Mouse (Mus musculus): Measurements from ENCODE around the gene Gm10272. TPM values are rescaled to one million over a fixed set of nuclear protein-coding genes. Genes with fewer than 3 reads are reported as not detected.
"Not testable (repeated sequence)": the region's sequence is repeated elsewhere in the genome, so short reads cannot be mapped to it uniquely, and the experiment has no call there.

The Gm10272 gene
- polyA plus RNA-seq, 1 experiment from 2014 or later: not detected

DNA sequence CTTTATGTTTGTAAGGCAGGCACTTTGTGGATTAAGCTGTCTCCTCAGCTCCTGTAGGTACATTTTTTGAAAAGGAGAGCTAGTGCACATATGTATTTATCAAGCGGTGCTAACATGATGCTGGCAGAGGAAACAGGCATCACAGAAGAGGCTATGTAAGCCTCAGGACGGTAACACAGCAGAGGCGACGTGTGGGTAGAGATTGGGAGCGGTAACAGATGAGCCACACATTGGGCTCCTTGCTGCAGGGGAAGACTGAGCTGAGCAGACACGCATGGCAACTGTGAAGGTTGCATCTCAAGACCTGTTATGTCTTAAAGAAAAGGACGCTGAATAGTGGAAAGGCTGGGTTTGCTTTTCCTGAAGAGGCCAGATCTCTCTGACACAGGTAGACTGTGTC lies 23.4 kb upstream of the Gm10272 start:
- H3K4me3 ChIP-seq (ENCODE audit: low read length): no peak overlapping the region
- H3K36me3 ChIP-seq (ENCODE audit: control insufficient read depth, insufficient read depth, low read length): no peaks in the 10 kb centered on the region
- WGBS: 81% methylated on average over 7 of the region's 7 CpGs
- H3K9ac ChIP-seq (ENCODE audit: low read depth, low read length): no peak overlapping the region
- no peak for ATAC-seq
- H3K27ac ChIP-seq (ENCODE audit: low read depth, low read length): no peak overlapping the region
- peaks cover 26% of the 10 kb centered on the region for H3K27me3 ChIP-seq (replicated peaks; ENCODE audit: control insufficient read depth, insufficient read depth, low read length)
- peaks cover 4% of the 10 kb centered on the region for H3K4me1 ChIP-seq (ENCODE audit: control insufficient read depth, insufficient read depth, low read depth, low read length)
- no peak overlapping the region for H3K4me2 ChIP-seq (ENCODE audit: low read length)
- H3K9me3 ChIP-seq (ENCODE audit: control insufficient read depth, low read length): no peaks in the 10 kb centered on the region

DNA sequence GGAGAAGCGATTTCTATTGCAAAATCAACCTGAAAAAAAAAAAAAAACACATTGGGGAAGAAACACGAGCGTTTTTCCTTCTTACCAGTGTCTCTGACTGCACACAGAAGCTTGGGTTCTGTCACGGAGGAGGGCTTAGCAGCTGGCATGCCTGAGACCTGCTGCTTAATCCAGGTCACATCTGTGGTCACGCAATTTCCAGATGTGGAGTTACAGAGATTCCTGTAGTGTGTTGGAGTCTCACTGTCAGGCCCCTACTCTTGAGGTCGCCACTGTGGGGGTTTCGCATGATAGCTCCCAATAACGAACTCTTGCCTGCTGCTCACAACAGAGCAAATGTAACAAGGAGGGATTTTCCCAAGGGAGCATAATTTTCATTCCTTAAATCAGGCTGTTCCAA lies 22.2 kb upstream of the Gm10272 start:
- Histone ChIP-seq H3K27ac (ENCODE audit: low read depth, low read length) (no peak overlapping the region), H3K4me2 (ENCODE audit: low read length) (no peak overlapping the region), H3K4me3 (ENCODE audit: low read length) (no peak overlapping the region), H3K9ac (ENCODE audit: low read depth, low read length) (no peak overlapping the region), H3K9me3 (ENCODE audit: control insufficient read depth, low read length) (no peaks in the 10 kb centered on the region), H3K27me3 (replicated peaks; ENCODE audit: control insufficient read depth, insufficient read depth, low read length) (peaks cover 22% of the 10 kb centered on the region), H3K4me1 (ENCODE audit: control insufficient read depth, insufficient read depth, low read depth, low read length) (peaks cover 3% of the 10 kb centered on the region; the same call in 1 of the 2 replicates), H3K36me3 (ENCODE audit: control insufficient read depth, insufficient read depth, low read length) (no peaks in the 10 kb centered on the region)
- ATAC-seq: no peak
- WGBS: 38% methylated on average over 8 of the region's 8 CpGs

DNA sequence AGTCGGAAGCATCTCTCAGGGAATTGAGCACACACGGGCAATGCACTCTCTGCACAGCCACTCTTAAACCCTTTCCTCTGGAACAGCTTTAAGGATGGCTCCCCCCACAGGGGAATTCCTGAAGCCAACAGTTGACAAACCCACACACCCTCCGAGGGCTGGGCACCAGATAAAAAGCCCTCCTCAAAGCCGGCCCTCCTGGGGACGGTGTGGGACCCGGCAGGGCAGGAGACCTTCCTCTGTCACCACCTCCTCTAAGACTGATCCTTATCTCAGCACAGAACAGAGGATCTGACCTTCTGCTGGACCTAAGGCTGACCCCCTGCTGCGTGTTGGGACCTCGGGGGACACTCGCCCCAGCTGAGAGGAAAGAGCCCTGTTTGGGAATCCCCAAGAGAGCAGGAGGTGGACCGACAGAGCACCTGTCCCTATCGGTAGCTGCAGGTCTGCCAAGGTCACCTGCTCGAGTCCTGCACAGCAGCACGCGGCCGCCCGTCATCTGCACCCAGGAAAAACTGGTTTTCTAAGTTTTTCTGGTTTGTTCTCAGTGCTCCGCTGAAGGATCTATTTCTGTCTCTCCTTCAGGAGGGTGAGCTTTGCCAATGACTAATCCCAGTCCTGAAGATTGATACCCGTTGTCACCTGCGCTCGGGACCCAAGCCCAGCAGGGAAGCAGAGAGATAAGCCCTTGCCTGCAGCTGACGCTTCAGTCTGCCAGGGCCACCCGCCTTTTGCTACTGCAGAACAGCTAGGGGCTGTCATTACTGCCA lies 20.3 kb upstream of the Gm10272 start, which contains the start of gene Tspear:
Tspear (plus strand) TSS at position 675 of the 770 bp plus-strand sequence.
- Histone ChIP-seq H3K27me3 (replicated peaks; ENCODE audit: control insufficient read depth, insufficient read depth, low read length) (peaks cover 18% of the 10 kb centered on the region), H3K9ac (ENCODE audit: low read depth, low read length) (no peak within 1 kb of the TSS), H3K4me1 (ENCODE audit: control insufficient read depth, insufficient read depth, low read depth, low read length) (peaks cover 3% of the 10 kb centered on the region; the same call in 1 of the 2 replicates), H3K4me2 (ENCODE audit: low read length) (no peak within 1 kb of the TSS), H3K4me3 (ENCODE audit: low read length) (no peak within 1 kb of the TSS), H3K36me3 (ENCODE audit: control insufficient read depth, insufficient read depth, low read length) (no peaks in the 10 kb centered on the region), H3K9me3 (ENCODE audit: control insufficient read depth, low read length) (no peaks in the 10 kb centered on the region), H3K27ac (ENCODE audit: low read depth, low read length) (no peak within 1 kb of the TSS)
- 11% methylated on average over 22 of the region's 22 CpGs for WGBS
- ATAC-seq: no peak; the same call in 1 of the 2 replicates

DNA sequence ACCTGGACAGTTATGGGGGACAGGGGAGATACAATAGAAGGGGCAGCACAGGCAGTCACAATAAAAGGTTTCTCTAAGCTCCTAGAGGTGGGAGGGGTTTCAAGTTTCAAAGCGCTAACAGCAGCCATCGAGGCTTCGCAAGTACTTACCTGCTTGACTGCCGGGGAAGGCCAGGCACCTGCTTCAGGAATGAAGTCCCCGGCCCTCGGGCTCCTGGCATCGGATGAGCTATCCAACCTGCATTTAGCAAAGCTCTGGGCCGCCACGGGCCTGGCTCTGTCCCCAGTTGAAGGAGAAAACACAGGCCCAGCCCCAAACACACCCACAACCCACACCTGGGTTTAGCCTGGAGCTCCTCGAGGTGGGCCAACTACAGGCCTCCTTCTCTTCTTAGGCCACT lies 19.4 kb upstream of the Gm10272 start:
- H3K9ac ChIP-seq (ENCODE audit: low read depth, low read length): no peak overlapping the region
- H3K27ac ChIP-seq (ENCODE audit: low read depth, low read length): no peak overlapping the region
- WGBS: 43% methylated on average over 10 of the region's 10 CpGs
- peaks cover 3% of the 10 kb centered on the region; the same call in 1 of the 2 replicates for H3K4me1 ChIP-seq (ENCODE audit: control insufficient read depth, insufficient read depth, low read depth, low read length)
- H3K27me3 ChIP-seq (replicated peaks; ENCODE audit: control insufficient read depth, insufficient read depth, low read length): peaks cover 18% of the 10 kb centered on the region
- no peaks in the 10 kb centered on the region for H3K9me3 ChIP-seq (ENCODE audit: control insufficient read depth, low read length)
- H3K4me2 ChIP-seq (ENCODE audit: low read length): no peak overlapping the region
- H3K4me3 ChIP-seq (ENCODE audit: low read length): no peak overlapping the region
- ATAC-seq: no peak
- no peaks in the 10 kb centered on the region for H3K36me3 ChIP-seq (ENCODE audit: control insufficient read depth, insufficient read depth, low read length)

DNA sequence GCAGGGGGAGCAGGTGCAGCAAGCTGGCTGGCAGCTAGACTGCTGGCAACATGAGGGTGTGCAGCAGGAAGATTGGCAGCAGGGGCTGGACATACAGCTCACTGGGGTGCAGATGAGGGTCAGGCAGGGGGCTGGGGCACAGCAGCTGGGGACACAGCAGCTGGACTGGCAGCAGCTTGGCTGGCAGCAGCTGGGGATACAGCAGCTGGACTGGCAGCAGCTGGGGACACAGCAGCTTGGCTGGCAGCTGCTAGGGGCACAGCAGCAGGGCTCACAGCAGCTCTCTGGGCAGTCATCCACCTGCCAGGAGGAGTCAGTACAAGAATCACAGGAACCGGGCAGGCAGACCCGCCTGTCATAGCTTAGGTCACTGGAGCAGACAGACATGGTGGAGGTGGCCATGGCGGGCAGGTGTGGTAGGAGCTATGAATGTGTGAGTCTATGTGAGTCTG lies 16.0 kb upstream of the Gm10272 start, which contains the start of gene Gm19402:
Gm19402 (minus strand) TSS at position 402 of the 452 bp plus-strand sequence.
- ATAC-seq; H3K4me1 ChIP-seq (ENCODE audit: control insufficient read depth, insufficient read depth, low read depth, low read length); H3K4me3 ChIP-seq (ENCODE audit: low read length); H3K36me3 ChIP-seq (ENCODE audit: control insufficient read depth, insufficient read depth, low read length); H3K9me3 ChIP-seq (ENCODE audit: control insufficient read depth, low read length); H3K4me2 ChIP-seq (ENCODE audit: low read length); H3K9ac ChIP-seq (ENCODE audit: low read depth, low read length); H3K27ac ChIP-seq (ENCODE audit: low read depth, low read length): not testable (repeated sequence)
- H3K27me3 ChIP-seq (replicated peaks; ENCODE audit: control insufficient read depth, insufficient read depth, low read length): peaks cover 16% of the 10 kb centered on the region
- WGBS: 77% methylated on average over 3 of the region's 3 CpGs

DNA sequence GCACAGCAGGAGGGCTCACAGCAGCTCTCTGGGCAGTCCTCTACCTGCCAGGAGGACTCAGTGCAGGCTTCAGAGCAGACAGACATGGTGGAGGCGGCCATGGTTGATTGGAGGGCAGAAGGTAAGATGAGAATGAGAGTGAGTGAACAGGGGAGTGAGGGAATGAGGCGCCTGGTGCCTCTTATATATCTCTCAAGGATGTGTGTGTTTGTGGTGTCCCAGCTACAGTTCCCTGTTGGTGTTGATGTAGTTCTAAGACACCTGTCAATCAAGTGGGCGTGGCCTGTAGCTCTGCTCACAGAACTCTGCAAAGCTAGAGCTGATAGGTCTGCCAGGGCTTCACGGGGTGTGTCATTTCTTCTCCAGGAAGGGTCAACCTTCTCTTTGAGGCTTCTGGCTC lies 9.3 kb upstream of the Gm10272 start, which contains the start of gene Gm9508:
Gm9508 (minus strand) TSS at position 101 of the 400 bp plus-strand sequence.
- no peaks in the 10 kb centered on the region for H3K27me3 ChIP-seq (replicated peaks; ENCODE audit: control insufficient read depth, insufficient read depth, low read length)
- 33% methylated on average over 4 of the region's 4 CpGs for WGBS
- H3K27ac ChIP-seq (ENCODE audit: low read depth, low read length): no peak within 1 kb of the TSS
- no peak for ATAC-seq
- no peaks in the 10 kb centered on the region for H3K36me3 ChIP-seq (ENCODE audit: control insufficient read depth, insufficient read depth, low read length)
- no peak within 1 kb of the TSS for H3K9ac ChIP-seq (ENCODE audit: low read depth, low read length)
- H3K9me3 ChIP-seq (ENCODE audit: control insufficient read depth, low read length): peaks cover 2% of the 10 kb centered on the region; the same call in 1 of the 2 replicates
- no peak within 1 kb of the TSS for H3K4me2 ChIP-seq (ENCODE audit: low read length)
- H3K4me3 ChIP-seq (ENCODE audit: low read length): no peak within 1 kb of the TSS
- H3K4me1 ChIP-seq (ENCODE audit: control insufficient read depth, insufficient read depth, low read depth, low read length): no peaks in the 10 kb centered on the region

- no peak overlapping the region for H3K27ac ChIP-seq (ENCODE audit: low read depth, low read length)
- no peak for ATAC-seq
- WGBS: 89% methylated on average over 3 of the region's 3 CpGs
- H3K27me3 ChIP-seq (replicated peaks; ENCODE audit: control insufficient read depth, insufficient read depth, low read length): no peaks in the 10 kb centered on the region
- no peak overlapping the region for H3K9ac ChIP-seq (ENCODE audit: low read depth, low read length)
- H3K4me1 ChIP-seq (ENCODE audit: control insufficient read depth, insufficient read depth, low read depth, low read length): no peaks in the 10 kb centered on the region
- no peak overlapping the region for H3K4me2 ChIP-seq (ENCODE audit: low read length)
- no peaks in the 10 kb centered on the region for H3K36me3 ChIP-seq (ENCODE audit: control insufficient read depth, insufficient read depth, low read length)
- H3K4me3 ChIP-seq (ENCODE audit: low read length): no peak overlapping the region
- H3K9me3 ChIP-seq (ENCODE audit: control insufficient read depth, low read length): 0 out of 2 replicates have a peak, but pooled peaks cover 5% of the 10 kb centered on the region
Measured at GRCm38 (mm10) chr10:77709831-77710230, 3.4 kb downstream of the Gm10272 start.

- H3K4me1 ChIP-seq (ENCODE audit: control insufficient read depth, insufficient read depth, low read depth, low read length); H3K36me3 ChIP-seq (ENCODE audit: control insufficient read depth, insufficient read depth, low read length); H3K9me3 ChIP-seq (ENCODE audit: control insufficient read depth, low read length); H3K27ac ChIP-seq (ENCODE audit: low read depth, low read length); H3K4me2 ChIP-seq (ENCODE audit: low read length); ATAC-seq; H3K27me3 ChIP-seq (replicated peaks; ENCODE audit: control insufficient read depth, insufficient read depth, low read length); H3K9ac ChIP-seq (ENCODE audit: low read depth, low read length); H3K4me3 ChIP-seq (ENCODE audit: low read length): not testable (repeated sequence)
Measured at GRCm38 (mm10) chr10:77711157-77711556, 4.7 kb downstream of the Gm10272 start, which contains the start of gene Gm10024. TSS of gene Gm10024 (plus strand) at chr10:77711457.

GRCm38 (mm10) chr10:77713734-77714133 lies 7.3 kb downstream of the Gm10272 start:
- Histone ChIP-seq H3K27me3 (replicated peaks; ENCODE audit: control insufficient read depth, insufficient read depth, low read length) (no peaks in the 10 kb centered on the region), H3K36me3 (ENCODE audit: control insufficient read depth, insufficient read depth, low read length) (no peaks in the 10 kb centered on the region), H3K27ac (ENCODE audit: low read depth, low read length) (no peak overlapping the region), H3K9ac (ENCODE audit: low read depth, low read length) (no peak overlapping the region), H3K4me1 (ENCODE audit: control insufficient read depth, insufficient read depth, low read depth, low read length) (no peaks in the 10 kb centered on the region), H3K4me2 (ENCODE audit: low read length) (no peak overlapping the region), H3K4me3 (ENCODE audit: low read length) (no peak overlapping the region), H3K9me3 (ENCODE audit: control insufficient read depth, low read length) (0 out of 2 replicates have a peak, but pooled peaks cover 2% of the 10 kb centered on the region)
- 73% methylated on average over 4 of the region's 4 CpGs for WGBS
- ATAC-seq: no peak
